Mouse (Mus musculus) central nervous system, embryonic 11.5 days (tissue): Measurements from ENCODE around the gene Gm26602. TPM values are rescaled to one million over a fixed set of nuclear protein-coding genes. Genes with fewer than 3 reads are reported as not detected.

Source experiments
- polyA plus RNA-seq: library from polyadenylated mRNA; depleted of rRNA; stranded (reverse); fragments of >200 nt; gene quantifications from 2 replicates; pipeline ENCODE4 v1.2.3, GENCODE M21; 2012; rRNA removed

Gm26602 gene
- not detected in 2 replicates for polyA plus RNA-seq

GRCm38 (mm10) chr10:79910556-79910955 lies at the start of gene Gm26602:
Gm26602 (plus strand) TSS chr10:79910856.

GRCm38 (mm10) chr10:79874290-79874862 lies 36.3 kb upstream of the Gm26602 start, which contains the start of the genes Prtn3 and Plppr3:
Prtn3 (plus strand) TSS chr10:79874476.
Plppr3 (minus strand) TSS chr10:79874634.

GRCm38 (mm10) chr10:79886054-79886453 lies 24.6 kb upstream of the Gm26602 start, which contains the start of gene Elane:
Elane (plus strand) TSS chr10:79886247.

GRCm38 (mm10) chr10:79890670-79891069 lies 20.0 kb upstream of the Gm26602 start, which contains the start of gene Cfd:
Cfd (plus strand) TSS chr10:79890853.

GRCm38 (mm10) chr10:79908167-79909091 lies 2.2 kb upstream of the Gm26602 start, which contains the start of gene Med16:
Med16 (minus strand) TSS chr10:79908923.

GRCm38 (mm10) chr10:79916808-79917531 lies 6.3 kb downstream of the Gm26602 start, which contains the start of gene Kiss1r:
Kiss1r (plus strand) TSS chr10:79916971.

GRCm38 (mm10) chr10:79920958-79921535 lies 10.4 kb downstream of the Gm26602 start, which contains the start of gene R3hdm4:
R3hdm4 (minus strand) TSS chr10:79921208.

GRCm38 (mm10) chr10:79926491-79927323 lies 16.1 kb downstream of the Gm26602 start, which contains the start of gene Arid3a:
Arid3a (plus strand) TSS chr10:79927043.

GRCm38 (mm10) chr10:79959847-79960601 lies 49.4 kb downstream of the Gm26602 start, which contains the start of gene Wdr18:
Wdr18 (plus strand) TSS chr10:79960152.

Other genes starting within 250 kb of the Gm26602 start
- gene Madcam1, start 246.3 kb upstream of the Gm26602 start, polyA plus RNA-seq, result 0.50 and 2.5 TPM in 2 replicates
- 47.9 and 61.7 TPM in 2 replicates for gene Tpgs1, start 241.5 kb upstream of the Gm26602 start, polyA plus RNA-seq
- 177 and 195 TPM in 2 replicates for gene Cdc34, start 228.7 kb upstream of the Gm26602 start, polyA plus RNA-seq
- 0.81 and 1.5 TPM in 2 replicates for gene Gzmm, start 221.8 kb upstream of the Gm26602 start, polyA plus RNA-seq
- gene Bsg, start 206.4 kb upstream of the Gm26602 start, polyA plus RNA-seq, result 332 and 473 TPM in 2 replicates
- 1.0 and 1.2 TPM in 2 replicates for gene Hcn2, start 194.2 kb upstream of the Gm26602 start, polyA plus RNA-seq
- gene Polrmt, start 164.3 kb upstream of the Gm26602 start, polyA plus RNA-seq, result 51.6 and 58.3 TPM in 2 replicates
- gene Fgf22, start 155.8 kb upstream of the Gm26602 start, polyA plus RNA-seq, result 0.08 and 0.26 TPM in 2 replicates
- gene Rnf126, start 143.9 kb upstream of the Gm26602 start, polyA plus RNA-seq, result 122 and 132 TPM in 2 replicates
- 1.00 and 2.3 TPM in 2 replicates for gene Fstl3, start 133.6 kb upstream of the Gm26602 start, polyA plus RNA-seq
- gene Prss57, start 119.9 kb upstream of the Gm26602 start, polyA plus RNA-seq, result 0.08 and 0.16 TPM in 2 replicates
- gene Palm, start 117.3 kb upstream of the Gm26602 start, polyA plus RNA-seq, result 98.3 and 130 TPM in 2 replicates
- gene Misp, start 89.9 kb upstream of the Gm26602 start, polyA plus RNA-seq, result 0.64 and 0.96 TPM in 2 replicates
- gene Ptbp1, start 56.4 kb upstream of the Gm26602 start, polyA plus RNA-seq, result 162 and 407 TPM in 2 replicates
- gene Prtn3, start 36.4 kb upstream of the Gm26602 start, polyA plus RNA-seq, result 15.3 and 15.8 TPM in 2 replicates
- 256 and 339 TPM in 2 replicates for gene Plppr3, start 36.2 kb upstream of the Gm26602 start, polyA plus RNA-seq
- gene Elane, start 24.6 kb upstream of the Gm26602 start, polyA plus RNA-seq, result 0.43 and 0.54 TPM in 2 replicates
- gene Cfd, start 20.0 kb upstream of the Gm26602 start, polyA plus RNA-seq, result 0.09 and 0.50 TPM in 2 replicates
- 47.8 and 59.6 TPM in 2 replicates for gene Med16, start 1.9 kb upstream of the Gm26602 start, polyA plus RNA-seq
- 1.2 and 1.3 TPM in 2 replicates for gene Kiss1r, start 6.1 kb downstream of the Gm26602 start, polyA plus RNA-seq
- gene R3hdm4, start 10.4 kb downstream of the Gm26602 start, polyA plus RNA-seq, result 110 and 123 TPM in 2 replicates
- 11.1 and 12.1 TPM in 2 replicates for gene Arid3a, start 16.2 kb downstream of the Gm26602 start, polyA plus RNA-seq
- gene Wdr18, start 49.3 kb downstream of the Gm26602 start, polyA plus RNA-seq, result 40.0 and 55.7 TPM in 2 replicates
- gene Grin3b, start 59.9 kb downstream of the Gm26602 start, polyA plus RNA-seq, result 0.28 and 0.39 TPM in 2 replicates
- 120 and 158 TPM in 2 replicates for gene Tmem259, start 73.5 kb downstream of the Gm26602 start, polyA plus RNA-seq
- 66.5 and 128 TPM in 2 replicates for gene Cnn2, start 77.7 kb downstream of the Gm26602 start, polyA plus RNA-seq
- 7.7 and 7.9 TPM in 2 replicates for gene Abca7, start 85.6 kb downstream of the Gm26602 start, polyA plus RNA-seq
- 12.5 and 14.7 TPM in 2 replicates for gene Arhgap45, start 105.8 kb downstream of the Gm26602 start, polyA plus RNA-seq
- 194 and 280 TPM in 2 replicates for gene Polr2e, start 128.9 kb downstream of the Gm26602 start, polyA plus RNA-seq
- gene Gpx4, start 136.3 kb downstream of the Gm26602 start, polyA plus RNA-seq, result 416 and 440 TPM in 2 replicates
- gene Sbno2, start 194.7 kb downstream of the Gm26602 start, polyA plus RNA-seq, result 16.6 and 19.3 TPM in 2 replicates
- gene Stk11, start 204.9 kb downstream of the Gm26602 start, polyA plus RNA-seq, result 119 and 142 TPM in 2 replicates
- gene Atp5d, start 227.8 kb downstream of the Gm26602 start, polyA plus RNA-seq, result 329 and 334 TPM in 2 replicates
- gene Cbarp, start 230.0 kb downstream of the Gm26602 start, polyA plus RNA-seq, result 33.8 and 39.4 TPM in 2 replicates
- 171 and 228 TPM in 2 replicates for gene Midn, start 237.4 kb downstream of the Gm26602 start, polyA plus RNA-seq